Mouse (Mus musculus) kidney, postnatal 25 days (tissue): ENCODE data around the gene Pnmt.

Experiments used
- DNase-seq, 2 experiments: peaks; one replicate each; pipeline ENCODE4 v3.0.0; 2021; ENCODE audit warnings: mixed read lengths in 2 of 2

Gene Pnmt

DNA sequence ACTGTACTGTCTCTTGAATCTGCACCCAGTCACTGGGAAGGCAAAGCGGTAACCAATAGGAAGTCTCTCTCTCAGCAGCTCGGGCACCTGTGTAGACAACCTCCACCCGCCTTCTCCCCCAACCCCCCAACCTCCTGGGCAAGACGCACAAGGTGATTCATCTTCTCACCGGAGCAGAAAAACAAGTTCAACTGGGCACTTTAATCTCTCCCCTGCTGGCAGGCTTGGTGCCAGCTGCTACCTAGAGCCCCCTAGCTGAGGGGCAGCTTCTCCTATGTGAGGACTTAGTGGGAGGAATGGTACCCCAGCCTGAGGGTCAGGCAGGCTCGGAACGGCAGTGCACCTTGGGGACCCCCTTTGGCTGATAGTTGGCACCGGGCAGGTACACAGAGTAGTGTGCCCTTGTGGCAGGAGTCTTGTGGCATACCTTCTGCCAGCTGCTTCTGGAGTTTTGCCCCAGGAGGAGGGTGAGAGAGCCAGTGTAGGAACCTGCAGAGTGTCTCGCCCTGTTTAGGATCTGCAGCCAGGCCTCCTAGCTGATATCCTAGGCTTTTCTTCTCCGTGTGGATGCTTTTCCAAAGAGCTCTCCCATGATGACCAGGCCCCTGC, 32.8 kb downstream of the Pnmt start:
- DNase-seq: peak; percentile 69 to 88

DNA sequence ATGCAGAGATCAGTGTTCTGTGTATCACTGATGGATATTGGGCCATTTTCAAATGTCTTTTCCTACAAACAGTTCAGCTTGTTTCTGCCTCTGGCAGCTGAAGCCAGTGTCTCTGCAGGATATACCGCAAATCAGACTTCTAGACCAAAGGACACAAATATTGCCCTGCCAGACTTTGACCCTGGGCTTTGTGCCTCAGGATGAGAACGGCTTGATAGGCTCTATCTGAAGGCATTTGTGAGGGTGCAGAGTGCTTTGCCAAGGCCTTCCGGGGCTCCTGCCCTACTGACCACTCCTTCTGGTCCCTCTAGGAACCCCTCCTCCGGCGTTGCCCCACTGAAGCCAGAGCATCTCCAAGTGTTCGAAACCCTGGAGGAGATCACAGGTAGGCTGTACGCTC, 40.3 kb downstream of the Pnmt start:
- DNase-seq: peak; percentile 54 to 68

GRCm38 (mm10) chr11:98428436-98428835, 42.2 kb downstream of the Pnmt start:
- DNase-seq: no peak

DNA sequence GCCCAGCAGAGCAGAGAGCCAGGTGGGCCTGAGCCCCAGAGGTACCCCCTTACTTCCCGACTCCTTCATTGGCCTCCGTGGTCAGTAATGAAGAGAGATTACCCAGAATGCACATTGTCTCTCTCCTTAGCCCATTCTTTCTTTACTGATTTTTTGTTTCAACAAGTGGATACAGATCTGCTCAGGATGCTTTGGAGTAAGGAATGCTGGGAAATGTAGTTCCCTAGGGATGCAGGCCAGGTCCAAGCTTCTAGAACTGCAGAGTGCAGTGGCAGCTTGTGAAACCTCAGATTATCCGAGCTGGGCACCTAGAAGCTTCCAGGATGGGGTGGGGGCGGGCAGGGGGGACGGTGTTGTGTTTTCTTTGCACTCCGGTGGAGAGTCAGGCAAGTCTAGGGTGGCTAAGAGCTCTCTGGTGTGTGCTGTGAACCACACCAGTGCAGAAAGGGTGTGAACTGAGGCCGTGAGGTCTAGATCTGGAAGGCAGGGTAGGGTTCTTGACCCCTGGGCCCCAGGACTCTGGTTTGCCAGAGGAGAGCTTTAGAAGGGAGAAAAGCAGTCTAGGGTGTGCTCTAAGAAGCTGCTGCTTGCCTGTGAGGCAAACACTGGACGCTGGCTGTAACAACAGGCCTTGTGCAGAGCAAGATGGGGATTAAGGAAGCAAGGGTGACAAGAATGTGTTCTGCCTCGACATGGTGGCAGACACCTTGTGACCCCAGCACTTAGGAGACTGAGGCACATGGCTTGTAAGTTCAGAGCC, 45.7 kb downstream of the Pnmt start:
- no peak for DNase-seq

DNA sequence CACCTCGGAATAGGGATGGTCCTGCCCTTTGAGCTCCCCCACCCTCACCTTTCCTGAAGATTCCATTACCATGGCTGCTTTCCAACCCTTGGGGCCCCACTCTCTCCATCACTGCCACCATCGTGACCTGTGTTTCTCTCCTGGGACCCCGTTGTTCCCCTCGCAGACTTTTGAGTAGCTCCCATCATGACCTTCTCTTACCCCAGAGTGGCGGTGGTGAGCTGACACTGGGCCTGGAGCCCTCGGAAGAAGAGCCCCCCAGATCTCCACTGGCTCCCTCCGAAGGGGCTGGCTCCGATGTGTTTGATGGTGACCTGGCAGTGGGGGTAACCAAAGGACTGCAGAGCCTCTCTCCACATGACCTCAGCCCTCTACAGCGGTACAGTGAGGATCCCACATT, 49.5 kb downstream of the Pnmt start:
- no peak for DNase-seq

DNA sequence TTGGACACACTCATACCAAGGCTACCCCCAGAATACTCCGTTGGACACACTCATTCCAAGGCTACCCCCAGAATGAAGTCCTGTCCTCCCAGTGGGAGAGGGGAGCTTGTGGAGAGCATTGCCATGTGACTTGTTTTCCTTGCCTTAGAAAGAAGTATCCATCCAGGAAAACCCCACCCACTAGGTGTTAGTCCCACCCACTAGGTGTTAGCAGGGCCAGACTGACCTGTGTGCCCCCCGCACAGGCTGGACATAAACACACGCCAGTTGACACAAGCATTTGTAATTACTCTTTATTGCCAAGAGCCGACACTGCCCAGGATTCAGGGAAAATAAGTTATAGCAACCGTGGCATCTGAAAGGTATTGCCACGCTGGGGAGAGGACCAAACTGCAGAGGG, 51.2 kb downstream of the Pnmt start:
- DNase-seq: peak; percentile 58 to 72
